Mouse (Mus musculus): ENCODE measurements around the gene Kpna3. TPM values are rescaled to one million over a fixed set of nuclear protein-coding genes. Genes with fewer than 3 reads are reported as not detected.

The Kpna3 gene
- polyA plus RNA-seq (2014; fragmentation: Illumina TruSeq; extraction: RNeasy Lipid Tissue Mini Kit (QIAGEN cat#74804); ENCODE audit: low read depth, low replicate concordance): 59.7 TPM

DNA sequence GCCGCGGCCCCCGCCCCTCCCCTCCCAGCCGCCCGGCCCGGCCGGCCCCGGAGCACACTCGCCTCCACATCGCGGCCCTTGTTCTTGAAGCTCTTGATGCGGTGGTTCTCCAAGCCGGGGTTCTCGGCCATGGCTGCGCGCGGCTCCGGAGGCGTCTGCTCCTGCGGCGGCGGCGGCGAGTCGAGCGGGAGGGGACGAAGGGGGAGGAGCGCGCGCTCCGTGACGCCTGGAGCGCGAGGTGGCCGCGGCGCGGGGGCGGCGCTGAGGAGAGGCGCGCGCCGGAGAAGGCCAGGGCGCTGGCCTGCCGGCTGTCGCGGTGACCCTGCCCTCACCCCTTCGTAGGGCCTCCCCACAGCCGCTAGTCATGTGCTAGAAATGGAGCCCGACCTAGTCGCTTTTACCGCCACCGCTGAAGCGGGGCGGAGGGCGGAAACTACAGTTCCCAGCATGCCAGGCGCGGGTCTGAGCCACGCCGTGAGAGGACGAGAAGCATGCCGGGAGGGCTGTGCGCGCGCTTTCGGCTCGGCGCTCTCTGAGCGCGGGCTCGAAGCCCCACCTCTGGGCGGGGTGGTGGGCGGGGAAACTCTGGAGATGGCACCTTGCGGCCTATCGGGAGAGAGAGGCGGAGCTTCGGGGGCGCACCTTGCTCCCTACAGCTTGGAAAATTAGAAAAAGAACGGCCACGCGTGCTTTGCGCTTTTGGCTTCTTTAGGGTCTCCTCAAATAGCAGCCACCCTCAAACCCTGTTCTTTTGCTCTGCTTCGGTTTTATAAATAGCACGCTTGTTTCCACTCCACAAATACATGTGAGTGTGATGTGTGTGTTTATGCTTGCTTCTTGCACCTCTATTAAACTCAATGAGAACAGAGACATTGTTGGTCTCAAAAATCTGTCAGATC is at the start of gene Kpna3:
TSS of gene Kpna3 (minus strand) at position 214 of the 899 bp plus-strand sequence.

DNA sequence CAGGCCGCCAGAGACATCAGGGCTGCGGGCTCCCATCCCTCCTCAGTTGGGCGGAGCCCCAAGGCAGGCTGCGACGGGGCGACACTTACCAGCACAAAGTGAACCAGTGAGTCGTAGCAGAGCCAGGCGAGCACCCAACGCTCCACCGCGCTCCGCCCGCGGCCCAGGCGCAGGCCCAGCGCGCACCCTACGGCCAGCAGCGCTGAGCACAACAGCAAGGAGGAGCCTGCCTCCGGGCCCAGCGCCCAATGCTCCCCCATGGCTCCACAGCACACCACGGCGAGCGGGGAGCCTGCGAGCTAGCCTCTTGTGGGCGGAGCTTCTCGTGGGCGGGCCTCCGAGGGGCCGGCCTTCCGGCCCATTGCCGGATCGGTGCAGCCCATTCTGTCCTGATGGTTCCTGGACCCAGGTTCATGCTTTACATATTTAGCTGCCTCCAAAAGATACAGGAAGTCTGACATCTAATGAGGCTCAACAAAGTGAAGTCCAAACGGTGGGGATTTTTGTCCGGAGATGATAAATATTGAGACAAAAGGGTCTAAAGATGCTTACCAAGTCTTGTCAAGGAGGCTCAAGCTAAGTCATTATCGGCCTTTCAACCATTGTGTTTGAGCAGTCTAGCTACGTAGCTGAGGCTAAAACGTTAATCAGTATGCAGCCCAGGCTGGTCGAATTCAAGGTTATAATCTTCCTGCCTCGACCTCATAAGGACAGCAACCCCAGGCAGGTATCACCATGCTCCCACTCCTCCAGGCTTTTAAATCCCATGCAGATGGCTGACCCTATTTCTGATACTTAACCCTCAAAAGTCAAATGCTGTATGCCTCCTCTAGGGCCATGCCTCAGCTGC is 79.3 kb downstream of the Kpna3 start, which contains the start of gene Ebpl:
TSS of gene Ebpl (minus strand) at position 309 of the 850 bp plus-strand sequence.

Other genes starting within 250 kb of the Kpna3 start
- not detected for gene Sgcg, start 181.4 kb downstream of the Kpna3 start, polyA plus RNA-seq (2014; fragmentation: Illumina TruSeq; extraction: RNeasy Lipid Tissue Mini Kit (QIAGEN cat#74804); ENCODE audit: low read depth, low replicate concordance)
- 0.53 TPM for gene Arl11, start 130.1 kb downstream of the Kpna3 start, polyA plus RNA-seq (2014; fragmentation: Illumina TruSeq; extraction: RNeasy Lipid Tissue Mini Kit (QIAGEN cat#74804); ENCODE audit: low read depth, low replicate concordance)
- gene Ebpl, start 79.4 kb downstream of the Kpna3 start, polyA plus RNA-seq (2014; fragmentation: Illumina TruSeq; extraction: RNeasy Lipid Tissue Mini Kit (QIAGEN cat#74804); ENCODE audit: low read depth, low replicate concordance): 23.9 TPM
- 62.2 TPM for gene Spryd7, start 117.0 kb upstream of the Kpna3 start, polyA plus RNA-seq (2014; fragmentation: Illumina TruSeq; extraction: RNeasy Lipid Tissue Mini Kit (QIAGEN cat#74804); ENCODE audit: low read depth, low replicate concordance)
- 5.9 TPM for gene Trim13, start 158.4 kb upstream of the Kpna3 start, polyA plus RNA-seq (2014; fragmentation: Illumina TruSeq; extraction: RNeasy Lipid Tissue Mini Kit (QIAGEN cat#74804); ENCODE audit: low read depth, low replicate concordance)
- gene Kcnrg, start 167.6 kb upstream of the Kpna3 start, polyA plus RNA-seq (2014; fragmentation: Illumina TruSeq; extraction: RNeasy Lipid Tissue Mini Kit (QIAGEN cat#74804); ENCODE audit: low read depth, low replicate concordance): not detected